Mouse (Mus musculus) limb, embryonic 10.5 days (tissue): ENCODE measurements around the gene Ccdc117. TPM values are rescaled to one million over a fixed set of nuclear protein-coding genes. Genes with fewer than 3 reads are reported as not detected.
"Not testable (repeated sequence)": the region's sequence is repeated elsewhere in the genome, so short reads cannot be mapped to it uniquely, and the experiment has no call there.

Source experiments
- DNase-seq: peaks from one replicate; pipeline ENCODE4 v3.0.0-alpha.2; 2017; ENCODE audit warnings: low spot score
- H3K27ac ChIP-seq: fragments of 300-500 bp; sonication (generic); 2 replicates; pipeline ENCODE4 v1.5.1; 2016; ENCODE audit warnings: mild to moderate bottlenecking
- H3K27me3 ChIP-seq: fragments of 300-500 bp; sonication (generic); 2 replicates; pipeline ENCODE4 v1.6.1; 2016; ENCODE audit warnings: low read depth, mild to moderate bottlenecking; ENCODE audit not compliant: poor library complexity, severe bottlenecking
- H3K36me3 ChIP-seq: fragments of 300-500 bp; sonication (generic); 2 replicates; pipeline ENCODE4 v1.6.1; 2016; ENCODE audit warnings: mild to moderate bottlenecking, moderate library complexity
- H3K4me1 ChIP-seq: fragments of 300-500 bp; sonication (generic); 2 replicates; pipeline ENCODE4 v1.6.1; 2016
- H3K4me3 ChIP-seq: fragments of 300-500 bp; sonication (generic); 2 replicates; pipeline ENCODE4 v1.5.1; 2016; ENCODE audit warnings: mild to moderate bottlenecking, moderate library complexity
- H3K9me3 ChIP-seq: fragments of 300-500 bp; sonication (generic); replicated peaks from 2 replicates; pipeline ENCODE4 v1.6.1; 2016; ENCODE audit warnings: mild to moderate bottlenecking
- WGBS: fragments of 180-500 bp; shearing (Covaris S2); methylation state at CpG from one replicate; pipeline ENCODE4 v1.1.7; 2016; 5-methylcytosine and 5-hydroxymethylcytosine counted together
- polyA plus RNA-seq: library from polyadenylated mRNA; unstranded; fragments of >200 nt; fragmentation: Nextera tagmentation; extraction: Ambion mirVana; gene quantifications from 2 replicates; pipeline ENCODE4 v1.2.1, GENCODE M21; 2016

The Ccdc117 gene
- polyA plus RNA-seq, 1 experiment from 2014 or later = 31.8 TPM

- no peaks in the 10 kb centered on the region for H3K36me3 ChIP-seq
- 90% methylated on average over 5 of the region's 5 CpGs for WGBS
These were observed 9.4 kb upstream of the Ccdc117 start for GRCm38 (mm10) chr11:5551430-5551829.

GRCm38 (mm10) chr11:5546693-5547092 lies 4.7 kb upstream of the Ccdc117 start:
- Histone ChIP-seq H3K9me3 (0 out of 2 replicates have a peak, but pooled peaks cover 2% of the 10 kb centered on the region), H3K36me3 (no peaks in the 10 kb centered on the region), H3K4me1 (peaks cover 4% of the 10 kb centered on the region; the same call in 1 of the 2 replicates), H3K27me3 (no peaks in the 10 kb centered on the region), H3K4me3 (no peak overlapping the region), H3K27ac (no peak overlapping the region)
- WGBS = 85% methylated on average over 3 of the region's 3 CpGs
- DNase-seq = no peak

More at GRCm38 (mm10) chr11:5551430-5551829, 9.4 kb upstream of the Ccdc117 start:
- Histone ChIP-seq H3K27me3 (no peaks in the 10 kb centered on the region), H3K4me3 (no peak overlapping the region), H3K9me3 (0 out of 2 replicates have a peak, but pooled peaks cover 2% of the 10 kb centered on the region), H3K4me1 (no peaks in the 10 kb centered on the region), H3K27ac (no peak overlapping the region)
- DNase-seq = no peak

GRCm38 (mm10) chr11:5545457-5545856 lies 3.5 kb upstream of the Ccdc117 start:
- H3K27me3 ChIP-seq = no peaks in the 10 kb centered on the region
- no peak overlapping the region for H3K4me3 ChIP-seq
- no peak overlapping the region for H3K27ac ChIP-seq
- peaks cover 11% of the 10 kb centered on the region for H3K4me1 ChIP-seq
- WGBS = 87% methylated on average over 4 of the region's 4 CpGs
- DNase-seq = no peak
- H3K36me3 ChIP-seq = peaks cover 2% of the 10 kb centered on the region
- no peaks in the 10 kb centered on the region for H3K9me3 ChIP-seq

- not testable (repeated sequence) for H3K4me3 ChIP-seq, H3K9me3 ChIP-seq, H3K27ac ChIP-seq, H3K27me3 ChIP-seq, DNase-seq, H3K36me3 ChIP-seq
- 85% methylated on average over 1 of the region's 1 CpGs for WGBS
- H3K4me1 ChIP-seq = peaks cover 14% of the 10 kb centered on the region
These were observed 2.7 kb upstream of the Ccdc117 start for GRCm38 (mm10) chr11:5544709-5545108.

- no peak overlapping the region for H3K27ac ChIP-seq
- peaks cover 18% of the 10 kb centered on the region for H3K4me1 ChIP-seq
- 87% methylated on average over 1 of the region's 1 CpGs for WGBS
- peaks cover 18% of the 10 kb centered on the region for H3K36me3 ChIP-seq
- no peak overlapping the region for H3K4me3 ChIP-seq
- no peaks in the 10 kb centered on the region for H3K27me3 ChIP-seq
- no peak for DNase-seq
- no peaks in the 10 kb centered on the region for H3K9me3 ChIP-seq
These were observed 1.3 kb upstream of the Ccdc117 start for GRCm38 (mm10) chr11:5543281-5543680.

- H3K4me1 ChIP-seq = peaks cover 18% of the 10 kb centered on the region
- H3K9me3 ChIP-seq = no peaks in the 10 kb centered on the region
- H3K27me3 ChIP-seq = no peaks in the 10 kb centered on the region
- 55% methylated on average over 5 of the region's 5 CpGs for WGBS
- peak overlapping the region; percentile 97; the same call in 1 of the 2 replicates for H3K27ac ChIP-seq
- no peak for DNase-seq
- H3K4me3 ChIP-seq = peak overlapping the region; percentile 76
- H3K36me3 ChIP-seq = peaks cover 24% of the 10 kb centered on the region
These were observed 647 bp upstream of the Ccdc117 start for GRCm38 (mm10) chr11:5542482-5543185.

GRCm38 (mm10) chr11:5541230-5541798 lies 673 bp downstream of the Ccdc117 start:
- DNase-seq = no peak
- WGBS = 4% methylated on average over 28 of the region's 28 CpGs

GRCm38 (mm10) chr11:5540331-5540730 lies 1.7 kb downstream of the Ccdc117 start:
- 65% methylated on average over 4 of the region's 4 CpGs for WGBS
- H3K4me3 ChIP-seq = peak overlapping the region; percentile 76
- no peak overlapping the region for H3K27ac ChIP-seq
- DNase-seq = no peak
- H3K27me3 ChIP-seq = no peaks in the 10 kb centered on the region
- peaks cover 39% of the 10 kb centered on the region for H3K36me3 ChIP-seq
- peaks cover 18% of the 10 kb centered on the region for H3K4me1 ChIP-seq
- H3K9me3 ChIP-seq = no peaks in the 10 kb centered on the region

More at GRCm38 (mm10) chr11:5541230-5541798, 673 bp downstream of the Ccdc117 start:
- Histone ChIP-seq H3K9me3 (no peaks in the 10 kb centered on the region), H3K4me3 (peak overlapping the region; percentile 76), H3K27me3 (no peaks in the 10 kb centered on the region), H3K4me1 (peaks cover 18% of the 10 kb centered on the region), H3K27ac (peak overlapping the region; percentile 97), H3K36me3 (peaks cover 34% of the 10 kb centered on the region)

- not testable (repeated sequence) for H3K4me3 ChIP-seq, DNase-seq, H3K27ac ChIP-seq, H3K27me3 ChIP-seq, H3K9me3 ChIP-seq
- Histone ChIP-seq H3K4me1 (peaks cover 18% of the 10 kb centered on the region), H3K36me3 (peaks cover 67% of the 10 kb centered on the region)
- 86% methylated on average over 4 of the region's 4 CpGs for WGBS
These were observed 4.5 kb downstream of the Ccdc117 start for GRCm38 (mm10) chr11:5537454-5537853.

GRCm38 (mm10) chr11:5533108-5533507 lies 8.9 kb downstream of the Ccdc117 start:
- Histone ChIP-seq H3K27me3 (no peaks in the 10 kb centered on the region), H3K27ac (no peak overlapping the region), H3K9me3 (no peaks in the 10 kb centered on the region), H3K36me3 (peaks cover 91% of the 10 kb centered on the region), H3K4me1 (no peaks in the 10 kb centered on the region), H3K4me3 (no peak overlapping the region)
- DNase-seq = no peak
- 85% methylated on average over 5 of the region's 5 CpGs for WGBS

GRCm38 (mm10) chr11:5530717-5531116 lies 11.3 kb downstream of the Ccdc117 start:
- DNase-seq = no peak
- Histone ChIP-seq H3K27me3 (no peaks in the 10 kb centered on the region), H3K9me3 (no peaks in the 10 kb centered on the region), H3K4me3 (no peak overlapping the region), H3K4me1 (no peaks in the 10 kb centered on the region), H3K27ac (no peak overlapping the region), H3K36me3 (peaks cover 96% of the 10 kb centered on the region)
- WGBS = 82% methylated on average over 6 of the region's 6 CpGs

GRCm38 (mm10) chr11:5530172-5530571 lies 11.8 kb downstream of the Ccdc117 start:
- H3K27ac ChIP-seq = no peak overlapping the region
- H3K27me3 ChIP-seq = no peaks in the 10 kb centered on the region
- peaks cover 100% of the 10 kb centered on the region for H3K36me3 ChIP-seq
- no peak for DNase-seq
- H3K4me1 ChIP-seq = no peaks in the 10 kb centered on the region
- H3K4me3 ChIP-seq = no peak overlapping the region
- 88% methylated on average over 5 of the region's 5 CpGs for WGBS
- H3K9me3 ChIP-seq = no peaks in the 10 kb centered on the region

- peaks cover 100% of the 10 kb centered on the region for H3K36me3 ChIP-seq
- H3K4me3 ChIP-seq = no peak overlapping the region
- no peaks in the 10 kb centered on the region for H3K27me3 ChIP-seq
- no peak overlapping the region for H3K27ac ChIP-seq
- no peaks in the 10 kb centered on the region for H3K9me3 ChIP-seq
- H3K4me1 ChIP-seq = no peaks in the 10 kb centered on the region
- WGBS = 91% methylated on average over 5 of the region's 5 CpGs
- DNase-seq = no peak
These were observed 13.1 kb downstream of the Ccdc117 start for GRCm38 (mm10) chr11:5528841-5529240.
